Comparison of ENCODE assay signal across 9 mouse cellular contexts in genomic region chr12:79910884-79911759, GRCm38 (mm10).
DNase-seq lines count a peak whose midpoint lies in the region; ATAC-seq lines count a peak whose summit lies in the region.
"Had no signal": no experiment of that assay in that cellular context is flagged by ENCODE, and none has a peak within 500 bp of the region (broad histone marks: within the 10 kb centered on the region; RNA-seq: fewer than 3 reads in every experiment).

No protein-coding gene starts in this region.

- H3K9me3 ChIP-seq in heart, embryonic 12.5 days (replicated peaks) = no peaks in the 10 kb centered on the region
- H3K9me3 ChIP-seq in forebrain, embryonic 13.5 days (replicated peaks) = no peaks in the 10 kb centered on the region
- H3K9me3 ChIP-seq: stomach, embryonic 15.5 days had no signal

- no peaks in the 10 kb centered on the region for H3K36me3 ChIP-seq in heart, embryonic 12.5 days
- H3K36me3 ChIP-seq in forebrain, embryonic 13.5 days (ENCODE audit: poor library complexity, severe bottlenecking) = no peaks in the 10 kb centered on the region
- H3K36me3 ChIP-seq: stomach, embryonic 15.5 days had no signal

- WGBS in heart, embryonic 12.5 days = 61% methylated on average over 15 of the region's 15 CpGs
- WGBS in forebrain, embryonic 13.5 days = 2% methylated on average over 15 of the region's 15 CpGs

- no peak for DNase-seq in heart, postnatal 25 days (ENCODE audit: low spot score)
- DNase-seq in layer of hippocampus, postnatal 36 days = peak; percentile 52 to 55
- DNase-seq in adipocyte (ENCODE audit: low spot score) = no peak
- no peak for DNase-seq in gastrocnemius, adult 8-10 months (ENCODE audit: low spot score in 2 of 2)
- DNase-seq in kidney, postnatal 14 days = no peak

- H3K4me2 ChIP-seq in heart, embryonic 12.5 days = no peak overlapping the region
- peak overlapping the region; percentile 17 for H3K4me2 ChIP-seq in forebrain, embryonic 13.5 days
- H3K4me2 ChIP-seq: stomach, embryonic 15.5 days had no signal

- no peak overlapping the region for H3K4me3 ChIP-seq in heart, embryonic 12.5 days
- no peak overlapping the region for H3K4me3 ChIP-seq in forebrain, embryonic 13.5 days
- H3K4me3 ChIP-seq: stomach, embryonic 15.5 days had no signal

- intact Hi-C loops in heart, postnatal 25 days (cut with DNase I) = no loop called here

- no peak overlapping the region for H3K27ac ChIP-seq in heart, embryonic 12.5 days (ENCODE audit: poor library complexity, severe bottlenecking)
- peak overlapping the region; percentile 90 for H3K27ac ChIP-seq in forebrain, embryonic 13.5 days
- H3K27ac ChIP-seq: stomach, embryonic 15.5 days had no signal

- H3K27me3 ChIP-seq in heart, embryonic 12.5 days (replicated peaks) = no peaks in the 10 kb centered on the region
- H3K27me3 ChIP-seq in forebrain, embryonic 13.5 days = no peaks in the 10 kb centered on the region
- H3K27me3 ChIP-seq: stomach, embryonic 15.5 days had no signal

- no peak for ATAC-seq in heart, embryonic 12.5 days (ENCODE audit: insufficient number of reproducible peaks, low FRiP score)
- peak; percentile 85 for ATAC-seq in forebrain, embryonic 13.5 days
- peak; percentile 41 for ATAC-seq in monocyte, adult 5-6 weeks (replicated peaks; ENCODE audit: insufficient number of reproducible peaks, low FRiP score, low TSS enrichment, poor library complexity, severe bottlenecking)

- H3K4me1 ChIP-seq in heart, embryonic 12.5 days (replicated peaks) = peaks cover 34% of the 10 kb centered on the region
- peaks cover 30% of the 10 kb centered on the region for H3K4me1 ChIP-seq in forebrain, embryonic 13.5 days

- peak overlapping the region; percentile 14; the same call in 1 of the 2 replicates for H3K9ac ChIP-seq in heart, embryonic 12.5 days
- no peak overlapping the region for H3K9ac ChIP-seq in forebrain, embryonic 13.5 days
- H3K9ac ChIP-seq: stomach, embryonic 15.5 days had no signal

Comparison
In these comparisons a context has a peak if more than half of its experiments do, and no peak if none do; other contexts are left out.
1. DNase-seq: peak in layer of hippocampus, postnatal 36 days (2 of 2); none in heart, postnatal 25 days (single experiment), adipocyte (single experiment), gastrocnemius, adult 8-10 months (0 of 2) and kidney, postnatal 14 days (single experiment).